Comparison of ENCODE assay signal across 24 mouse cellular contexts in genomic region chr17:88352960-88353359, GRCm38 (mm10).
DNase-seq lines count a peak whose midpoint lies in the region; ATAC-seq lines count a peak whose summit lies in the region.
"Had no signal": no experiment of that assay in that cellular context is flagged by ENCODE, and none has a peak within 500 bp of the region (broad histone marks: within the 10 kb centered on the region; RNA-seq: fewer than 3 reads in every experiment).

No protein-coding gene starts in this region.

- H3K9ac ChIP-seq in forebrain, embryonic 13.5 days: no peak overlapping the region
- H3K9ac ChIP-seq: embryonic facial prominence, embryonic 13.5 days; embryonic facial prominence, embryonic 15.5 days; forebrain, embryonic 12.5 days; forebrain, embryonic 15.5 days; forebrain, postnatal 0 days had no signal

- no peak overlapping the region for H3K27ac ChIP-seq in forebrain, embryonic 13.5 days
- H3K27ac ChIP-seq: embryonic facial prominence, embryonic 13.5 days; embryonic facial prominence, embryonic 15.5 days; forebrain, embryonic 10.5 days; forebrain, embryonic 12.5 days; forebrain, embryonic 15.5 days had no signal

- intact Hi-C loops in heart, postnatal 10 days (cut with DNase I): no loop called here

- no peak overlapping the region for H3K4me3 ChIP-seq in forebrain, embryonic 13.5 days
- H3K4me3 ChIP-seq: embryonic facial prominence, embryonic 13.5 days; embryonic facial prominence, embryonic 15.5 days; erythroblast, embryonic 14.5 days; forebrain, embryonic 10.5 days; forebrain, embryonic 12.5 days; forebrain, embryonic 15.5 days had no signal

- no peaks in the 10 kb centered on the region for H3K36me3 ChIP-seq in forebrain, embryonic 13.5 days (ENCODE audit: poor library complexity, severe bottlenecking)
- H3K36me3 ChIP-seq: embryonic facial prominence, embryonic 13.5 days; embryonic facial prominence, embryonic 15.5 days; forebrain, embryonic 10.5 days; forebrain, embryonic 12.5 days; forebrain, embryonic 15.5 days; G1E had no signal

- no peaks in the 10 kb centered on the region for H3K4me1 ChIP-seq in forebrain, embryonic 13.5 days
- H3K4me1 ChIP-seq: embryonic facial prominence, embryonic 13.5 days; embryonic facial prominence, embryonic 15.5 days; forebrain, embryonic 10.5 days; forebrain, embryonic 12.5 days had no signal

- peak; percentile 23 for DNase-seq in heart, adult 11 months
- no peak for DNase-seq in heart, postnatal 10 days
- peak; percentile 55 for DNase-seq in ES-CJ7 (ENCODE audit: low read depth, low spot score)
- peak; percentile 86 for DNase-seq in R1 (ENCODE audit: low read depth, low spot score)
- DNase-seq in cerebellum, postnatal 10 days: no peak
- DNase-seq: adrenal gland, adult 8-10 months; adrenal gland, postnatal 14 days; adrenal gland, postnatal 36 days; cerebellum, adult 11-12 months; cerebellum, adult 9-10 months; cerebellum, postnatal 14 days; cerebellum, postnatal 36 days; embryo, embryonic 11 days; forebrain, postnatal 0 days had no signal

- H3K4me2 ChIP-seq in forebrain, embryonic 13.5 days: no peak overlapping the region
- H3K4me2 ChIP-seq: embryonic facial prominence, embryonic 13.5 days; embryonic facial prominence, embryonic 15.5 days; forebrain, embryonic 12.5 days; forebrain, embryonic 15.5 days had no signal

- ATAC-seq in forebrain, embryonic 13.5 days: no peak
- ATAC-seq: activated CD4-positive, CD25-positive, alpha-beta regulatory T cell, adult 4 months; forebrain, embryonic 15.5 days; forebrain, postnatal 0 days; Patski had no signal

- no peaks in the 10 kb centered on the region for H3K27me3 ChIP-seq in forebrain, embryonic 13.5 days
- H3K27me3 ChIP-seq: embryonic facial prominence, embryonic 13.5 days; embryonic facial prominence, embryonic 15.5 days; forebrain, embryonic 12.5 days; forebrain, embryonic 15.5 days; Patski had no signal

- H3K9me3 ChIP-seq in forebrain, embryonic 13.5 days (replicated peaks): 0 out of 2 replicates have a peak, but pooled peaks cover 6% of the 10 kb centered on the region
- H3K9me3 ChIP-seq: embryonic facial prominence, embryonic 13.5 days; embryonic facial prominence, embryonic 15.5 days; forebrain, embryonic 10.5 days; forebrain, embryonic 15.5 days; G1E had no signal

Comparison
In these comparisons a context has a peak if more than half of its experiments do, and no peak if none do; other contexts are left out.
1. DNase-seq: peak in heart, adult 11 months (single experiment), ES-CJ7 (single experiment) and R1 (single experiment); none in heart, postnatal 10 days (0 of 2) and cerebellum, postnatal 10 days (0 of 2).